In genomic region chr16:38947141-38947879, GRCm38 (mm10) we compare ENCODE assay signal across 12 mouse cellular contexts. TPM values are rescaled to one million over a fixed set of nuclear protein-coding genes. Genes with fewer than 3 reads are reported as not detected.
DNase-seq lines count a peak whose midpoint lies in the region; ATAC-seq lines count a peak whose summit lies in the region.
"Had no signal": no experiment of that assay in that cellular context is flagged by ENCODE, and none has a peak within 500 bp of the region (broad histone marks: within the 10 kb centered on the region; RNA-seq: fewer than 3 reads in every experiment).

No protein-coding gene starts in this region.

- peaks cover 19% of the 10 kb centered on the region; the same call in 1 of the 2 replicates for H3K4me1 ChIP-seq in limb, embryonic 13.5 days
- peaks cover 15% of the 10 kb centered on the region for H3K4me1 ChIP-seq in limb, embryonic 10.5 days
- peaks cover 15% of the 10 kb centered on the region for H3K4me1 ChIP-seq in forebrain, embryonic 11.5 days (replicated peaks; ENCODE audit: control insufficient read depth, insufficient read depth, low read length)
- H3K4me1 ChIP-seq in hindbrain, embryonic 12.5 days = peaks cover 40% of the 10 kb centered on the region
- peaks cover 50% of the 10 kb centered on the region for H3K4me1 ChIP-seq in neural tube, embryonic 13.5 days (replicated peaks)

- no peaks in the 10 kb centered on the region for H3K36me3 ChIP-seq in limb, embryonic 13.5 days
- no peaks in the 10 kb centered on the region for H3K36me3 ChIP-seq in limb, embryonic 10.5 days
- H3K36me3 ChIP-seq in forebrain, embryonic 11.5 days (ENCODE audit: control insufficient read depth, insufficient read depth, low read length) = no peaks in the 10 kb centered on the region
- no peaks in the 10 kb centered on the region for H3K36me3 ChIP-seq in hindbrain, embryonic 12.5 days
- no peaks in the 10 kb centered on the region for H3K36me3 ChIP-seq in neural tube, embryonic 13.5 days

- peak overlapping the region; percentile 61; the same call in 1 of the 2 replicates for H3K27ac ChIP-seq in limb, embryonic 13.5 days
- H3K27ac ChIP-seq in limb, embryonic 10.5 days = no peak overlapping the region
- peak overlapping the region; percentile 71; the same call in 1 of the 2 replicates for H3K27ac ChIP-seq in forebrain, embryonic 11.5 days (ENCODE audit: low read depth, low read length)
- H3K27ac ChIP-seq in hindbrain, embryonic 12.5 days = peak overlapping the region; percentile 67
- peak overlapping the region; percentile 69 for H3K27ac ChIP-seq in neural tube, embryonic 13.5 days (replicated peaks)

- no peak for DNase-seq in limb, embryonic 10.5 days (ENCODE audit: low spot score)
- no peak for DNase-seq in forebrain, embryonic 11.5 days (ENCODE audit: low spot score)
- no peak for DNase-seq in spleen, adult 12 weeks (ENCODE audit: low spot score)
- DNase-seq in lung, postnatal 4 days = no peak
- DNase-seq: cerebellum, postnatal 14 days; gastrocnemius, postnatal 36 days; heart, postnatal 10 days; lung, adult 18-20 months; thymus, postnatal 36 days had no signal

- no peaks in the 10 kb centered on the region for H3K27me3 ChIP-seq in limb, embryonic 13.5 days
- no peaks in the 10 kb centered on the region for H3K27me3 ChIP-seq in limb, embryonic 10.5 days (ENCODE audit: low read depth, poor library complexity, severe bottlenecking)
- H3K27me3 ChIP-seq in forebrain, embryonic 11.5 days (ENCODE audit: control insufficient read depth, insufficient read depth, low read length) = no peaks in the 10 kb centered on the region
- no peaks in the 10 kb centered on the region for H3K27me3 ChIP-seq in hindbrain, embryonic 12.5 days
- no peaks in the 10 kb centered on the region for H3K27me3 ChIP-seq in neural tube, embryonic 13.5 days

- no peak for ATAC-seq in limb, embryonic 13.5 days (ENCODE audit: low FRiP score, low read depth)
- peak; percentile 91 for ATAC-seq in forebrain, embryonic 11.5 days (replicated peaks; ENCODE audit: low FRiP score)
- peak; percentile 76 for ATAC-seq in hindbrain, embryonic 12.5 days (ENCODE audit: low FRiP score)
- peak; percentile 76 for ATAC-seq in neural tube, embryonic 13.5 days (ENCODE audit: low read depth)

- 82% methylated on average over 7 of the region's 7 CpGs for WGBS in limb, embryonic 13.5 days
- WGBS in limb, embryonic 10.5 days = 86% methylated on average over 7 of the region's 7 CpGs
- WGBS in forebrain, embryonic 11.5 days = 57% methylated on average over 7 of the region's 7 CpGs
- WGBS in hindbrain, embryonic 12.5 days = 40% methylated on average over 7 of the region's 7 CpGs
- WGBS in neural tube, embryonic 13.5 days = 33% methylated on average over 7 of the region's 7 CpGs

- no peaks in the 10 kb centered on the region for H3K9me3 ChIP-seq in limb, embryonic 13.5 days
- no peaks in the 10 kb centered on the region for H3K9me3 ChIP-seq in limb, embryonic 10.5 days (replicated peaks)
- H3K9me3 ChIP-seq in forebrain, embryonic 11.5 days (ENCODE audit: control insufficient read depth, low read length) = no peaks in the 10 kb centered on the region
- no peaks in the 10 kb centered on the region for H3K9me3 ChIP-seq in hindbrain, embryonic 12.5 days (replicated peaks)
- no peaks in the 10 kb centered on the region for H3K9me3 ChIP-seq in neural tube, embryonic 13.5 days

- no peak overlapping the region for H3K4me3 ChIP-seq in limb, embryonic 13.5 days
- H3K4me3 ChIP-seq in limb, embryonic 10.5 days = no peak overlapping the region
- H3K4me3 ChIP-seq in forebrain, embryonic 11.5 days (ENCODE audit: low read depth, low read length) = no peak overlapping the region
- H3K4me3 ChIP-seq in hindbrain, embryonic 12.5 days = no peak overlapping the region
- no peak overlapping the region for H3K4me3 ChIP-seq in neural tube, embryonic 13.5 days

- H3K4me2 ChIP-seq in limb, embryonic 13.5 days (replicated peaks) = no peak overlapping the region
- no peak overlapping the region for H3K4me2 ChIP-seq in forebrain, embryonic 11.5 days (ENCODE audit: low read depth, low read length, severe bottlenecking)
- H3K4me2 ChIP-seq in hindbrain, embryonic 12.5 days (replicated peaks) = no peak overlapping the region
- H3K4me2 ChIP-seq in neural tube, embryonic 13.5 days = no peak overlapping the region

- no peak overlapping the region for H3K9ac ChIP-seq in limb, embryonic 13.5 days
- H3K9ac ChIP-seq in forebrain, embryonic 11.5 days (ENCODE audit: low read length) = no peak overlapping the region
- no peak overlapping the region for H3K9ac ChIP-seq in hindbrain, embryonic 12.5 days
- H3K9ac ChIP-seq in neural tube, embryonic 13.5 days = no peak overlapping the region

RNA-seq across cellular contexts. Expression of gene Igsf11, which starts 54.8 kb away (rescaled TPM):
- polyA plus RNA-seq in limb, embryonic 13.5 days (2015; fragmentation: Nextera tagmentation; extraction: Ambion mirVana) = 1.2 and 1.5 TPM in 2 replicates
- 0.15 and 0.56 TPM in 2 replicates for polyA plus RNA-seq in limb, embryonic 10.5 days (2016; fragmentation: Nextera tagmentation; extraction: Ambion mirVana)
- 4.1 and 4.5 TPM in 2 replicates for polyA plus RNA-seq in forebrain, embryonic 11.5 days (2014; fragmentation: Nextera tagmentation; extraction: Ambion mirVana)
- polyA plus RNA-seq in hindbrain, embryonic 12.5 days (2016; fragmentation: Nextera tagmentation; extraction: Ambion mirVana) = 4.9 and 5.0 TPM in 2 replicates
- 4.3 and 5.5 TPM in 2 replicates for polyA plus RNA-seq in neural tube, embryonic 13.5 days (2015; fragmentation: Nextera tagmentation; extraction: Ambion mirVana)
